Mouse (Mus musculus) frontal cortex, postnatal 14 days (tissue): ENCODE measurements around the gene Gm13276.
A peak's percentile ranks its signal among the peaks of the same experiment; 100 is the strongest.
"Not testable (repeated sequence)": the region's sequence is repeated elsewhere in the genome, so short reads cannot be mapped to it uniquely, and the experiment has no call there.

Experiments used
- DNase-seq, 2 experiments: peaks; one replicate each; pipeline ENCODE4 v3.0.0; 2022; ENCODE audit warnings: low spot score in 2 of 2

The Gm13276 gene

DNA sequence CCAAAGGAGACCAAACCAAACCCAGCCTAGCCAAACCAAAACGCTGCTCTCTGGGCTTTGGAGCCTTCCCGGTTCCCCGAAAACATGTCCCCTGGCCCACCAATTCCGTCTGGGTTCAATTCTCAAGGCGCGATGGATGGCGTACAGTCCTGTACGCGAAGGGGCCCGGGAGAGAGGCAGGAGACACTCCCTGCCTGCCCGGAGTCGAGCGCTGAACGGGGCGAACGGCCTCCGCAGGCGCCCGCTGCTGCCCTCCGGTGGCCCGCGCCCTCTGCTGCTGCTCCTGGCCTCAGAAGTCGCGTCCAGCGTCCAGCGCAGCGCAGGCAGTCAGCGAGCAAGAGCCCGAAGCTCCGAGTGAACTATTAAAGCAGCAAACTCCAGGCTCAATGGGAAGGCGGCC lies 3.2 kb upstream of the Gm13276 start:
- DNase-seq: not testable (repeated sequence)

DNA sequence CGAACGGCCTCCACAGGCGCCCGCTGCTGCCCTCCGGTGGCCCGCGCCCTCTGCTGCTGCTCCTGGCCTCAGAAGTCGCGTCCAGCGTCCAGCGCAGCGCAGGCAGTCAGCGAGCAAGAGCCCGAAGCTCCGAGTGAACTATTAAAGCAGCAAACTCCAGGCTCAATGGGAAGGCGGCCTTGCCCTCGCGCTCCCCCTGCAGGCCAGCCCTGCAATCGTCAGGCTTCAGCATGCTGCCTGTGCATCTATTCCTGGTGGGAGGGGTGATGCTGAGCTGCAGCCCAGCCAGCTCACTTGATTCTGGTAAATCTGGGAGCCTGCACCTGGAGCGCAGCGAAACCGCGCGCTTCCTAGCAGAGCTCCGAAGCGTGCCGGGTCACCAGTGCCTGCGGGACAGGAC lies 2.9 kb downstream of the Gm13276 start, which contains the start of gene Gm13277:
TSS of gene Gm13277 (plus strand) at position 231 of the 400 bp plus-strand sequence.
- peak; percentile 27 to 63 for DNase-seq

DNA sequence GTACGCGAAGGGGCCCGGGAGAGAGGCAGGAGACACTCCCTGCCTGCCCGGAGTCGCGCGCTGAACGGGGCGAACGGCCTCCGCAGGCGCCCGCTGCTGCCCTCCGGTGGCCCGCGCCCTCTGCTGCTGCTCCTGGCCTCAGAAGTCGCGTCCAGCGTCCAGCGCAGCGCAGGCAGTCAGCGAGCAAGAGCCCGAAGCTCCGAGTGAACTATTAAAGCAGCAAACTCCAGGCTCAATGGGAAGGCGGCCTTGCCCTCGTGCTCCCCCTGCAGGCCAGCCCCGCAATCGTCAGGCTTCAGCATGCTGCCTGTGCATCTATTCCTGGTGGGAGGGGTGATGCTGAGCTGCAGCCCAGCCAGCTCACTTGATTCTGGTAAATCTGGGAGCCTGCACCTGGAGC lies 5.7 kb downstream of the Gm13276 start, which contains the start of gene Gm13278:
TSS of gene Gm13278 (plus strand) at position 301 of the 400 bp plus-strand sequence.
- DNase-seq: not testable (repeated sequence)

DNA sequence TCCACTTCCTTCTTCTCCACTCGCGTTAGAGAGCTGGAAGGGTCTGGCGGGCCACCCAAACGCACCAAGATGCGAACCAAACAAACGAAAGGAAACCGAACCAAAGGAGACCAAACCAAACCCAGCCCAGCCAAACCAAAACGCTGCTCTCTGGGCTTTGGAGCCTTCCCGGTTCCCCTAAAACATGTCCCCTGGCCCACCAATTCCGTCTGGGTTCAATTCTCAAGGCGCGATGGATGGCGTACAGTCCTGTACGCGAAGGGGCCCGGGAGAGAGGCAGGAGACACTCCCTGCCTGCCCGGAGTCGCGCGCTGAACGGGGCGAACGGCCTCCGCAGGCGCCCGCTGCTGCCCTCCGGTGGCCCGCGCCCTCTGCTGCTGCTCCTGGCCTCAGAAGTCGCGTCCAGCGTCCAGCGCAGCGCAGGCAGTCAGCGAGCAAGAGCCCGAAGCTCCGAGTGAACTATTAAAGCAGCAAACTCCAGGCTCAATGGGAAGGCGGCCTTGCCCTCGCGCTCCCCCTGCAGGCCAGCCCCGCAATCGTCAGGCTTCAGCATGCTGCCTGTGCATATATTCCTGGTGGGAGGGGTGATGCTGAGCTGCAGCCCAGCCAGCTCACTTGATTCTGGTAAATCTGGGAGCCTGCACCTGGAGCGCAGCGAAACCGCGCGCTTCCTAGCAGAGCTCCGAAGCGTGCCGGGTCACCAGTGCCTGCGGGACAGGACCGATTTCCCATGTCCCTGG lies 8.6 kb downstream of the Gm13276 start, which contains the start of gene Gm13275:
TSS of gene Gm13275 (plus strand) at position 552 of the 740 bp plus-strand sequence.
- DNase-seq: peak; percentile 70 to 76

DNA sequence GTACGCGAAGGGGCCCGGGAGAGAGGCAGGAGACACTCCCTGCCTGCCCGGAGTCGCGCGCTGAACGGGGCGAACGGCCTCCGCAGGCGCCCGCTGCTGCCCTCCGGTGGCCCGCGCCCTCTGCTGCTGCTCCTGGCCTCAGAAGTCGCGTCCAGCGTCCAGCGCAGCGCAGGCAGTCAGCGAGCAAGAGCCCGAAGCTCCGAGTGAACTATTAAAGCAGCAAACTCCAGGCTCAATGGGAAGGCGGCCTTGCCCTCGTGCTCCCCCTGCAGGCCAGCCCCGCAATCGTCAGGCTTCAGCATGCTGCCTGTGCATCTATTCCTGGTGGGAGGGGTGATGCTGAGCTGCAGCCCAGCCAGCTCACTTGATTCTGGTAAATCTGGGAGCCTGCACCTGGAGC lies 11.6 kb downstream of the Gm13276 start, which contains the start of gene Gm13279:
TSS of gene Gm13279 (plus strand) at position 301 of the 400 bp plus-strand sequence.
- DNase-seq: not testable (repeated sequence)

DNA sequence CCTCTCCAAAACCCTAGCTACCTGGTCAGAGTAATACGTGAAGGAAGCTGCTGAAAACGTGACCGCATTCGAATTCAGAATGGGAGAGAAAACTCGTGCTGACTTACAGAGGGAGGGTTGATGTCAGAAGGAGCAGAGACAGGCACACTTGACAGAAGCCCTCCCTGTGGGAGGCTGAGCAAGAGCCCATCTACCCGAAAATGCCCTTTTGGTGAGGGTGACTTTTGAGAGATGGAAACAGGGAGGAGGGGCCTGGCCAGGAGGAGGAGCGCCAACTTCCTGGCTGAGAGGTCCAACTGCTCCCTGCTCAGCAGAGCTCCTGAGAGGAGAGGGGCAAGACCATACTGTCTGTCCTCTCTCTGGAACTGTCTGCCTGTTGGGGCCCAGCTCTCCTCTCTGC lies 13.9 kb downstream of the Gm13276 start, which contains the start of gene Gm13285:
TSS of gene Gm13285 (plus strand) at position 301 of the 400 bp plus-strand sequence.
- not testable (repeated sequence) for DNase-seq

DNA sequence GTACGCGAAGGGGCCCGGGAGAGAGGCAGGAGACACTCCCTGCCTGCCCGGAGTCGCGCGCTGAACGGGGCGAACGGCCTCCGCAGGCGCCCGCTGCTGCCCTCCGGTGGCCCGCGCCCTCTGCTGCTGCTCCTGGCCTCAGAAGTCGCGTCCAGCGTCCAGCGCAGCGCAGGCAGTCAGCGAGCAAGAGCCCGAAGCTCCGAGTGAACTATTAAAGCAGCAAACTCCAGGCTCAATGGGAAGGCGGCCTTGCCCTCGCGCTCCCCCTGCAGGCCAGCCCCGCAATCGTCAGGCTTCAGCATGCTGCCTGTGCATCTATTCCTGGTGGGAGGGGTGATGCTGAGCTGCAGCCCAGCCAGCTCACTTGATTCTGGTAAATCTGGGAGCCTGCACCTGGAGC lies 17.4 kb downstream of the Gm13276 start, which contains the start of gene Gm13287:
TSS of gene Gm13287 (plus strand) at position 301 of the 400 bp plus-strand sequence.
- not testable (repeated sequence) for DNase-seq

DNA sequence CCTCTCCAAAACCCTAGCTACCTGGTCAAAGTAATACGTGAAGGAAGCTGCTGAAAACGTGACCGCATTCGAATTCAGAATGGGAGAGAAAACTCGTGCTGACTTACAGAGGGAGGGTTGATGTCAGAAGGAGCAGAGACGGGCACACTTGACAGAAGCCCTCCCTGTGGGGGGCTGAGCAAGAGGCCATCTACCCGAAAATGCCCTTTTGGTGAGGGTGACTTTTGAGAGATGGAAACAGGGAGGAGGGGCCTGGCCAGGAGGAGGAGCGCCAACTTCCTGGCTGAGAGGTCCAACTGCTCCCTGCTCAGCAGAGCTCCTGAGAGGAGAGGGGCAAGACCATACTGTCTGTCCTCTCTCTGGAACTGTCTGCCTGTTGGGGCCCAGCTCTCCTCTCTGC lies 19.7 kb downstream of the Gm13276 start, which contains the start of gene Gm13288:
TSS of gene Gm13288 (plus strand) at position 301 of the 400 bp plus-strand sequence.
- not testable (repeated sequence) for DNase-seq

DNA sequence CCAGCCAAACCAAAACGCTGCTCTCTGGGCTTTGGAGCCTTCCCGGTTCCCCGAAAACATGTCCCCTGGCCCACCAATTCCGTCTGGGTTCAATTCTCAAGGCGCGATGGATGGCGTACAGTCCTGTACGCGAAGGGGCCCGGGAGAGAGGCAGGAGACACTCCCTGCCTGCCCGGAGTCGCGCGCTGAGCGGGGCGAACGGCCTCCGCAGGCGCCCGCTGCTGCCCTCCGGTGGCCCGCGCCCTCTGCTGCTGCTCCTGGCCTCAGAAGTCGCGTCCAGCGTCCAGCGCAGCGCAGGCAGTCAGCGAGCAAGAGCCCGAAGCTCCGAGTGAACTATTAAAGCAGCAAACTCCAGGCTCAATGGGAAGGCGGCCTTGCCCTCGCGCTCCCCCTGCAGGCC lies 20.3 kb downstream of the Gm13276 start:
- DNase-seq: peak in 1 of 2 experiments; percentile 7

DNA sequence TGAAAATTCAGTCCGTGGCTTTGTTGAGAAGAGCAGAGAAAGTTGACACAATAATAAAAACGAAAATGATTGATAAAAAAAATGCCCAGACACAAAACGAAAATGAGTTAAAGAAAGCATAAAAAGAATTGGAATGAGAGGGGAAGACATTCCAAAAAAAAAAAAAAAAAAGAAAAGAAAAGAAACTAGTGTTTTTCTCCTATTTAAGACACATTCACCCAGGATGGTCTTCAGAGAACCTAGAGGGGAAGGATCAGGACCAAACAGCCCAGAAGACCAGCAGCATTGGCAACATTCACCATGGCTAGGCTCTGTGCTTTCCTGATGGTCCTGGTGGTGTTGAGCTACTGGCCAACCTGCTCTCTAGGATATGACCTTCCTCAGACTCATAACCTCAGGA lies 30.4 kb downstream of the Gm13276 start, which contains the start of gene Ifna7:
TSS of gene Ifna7 (plus strand) at position 301 of the 400 bp plus-strand sequence.
- no peak for DNase-seq

DNA sequence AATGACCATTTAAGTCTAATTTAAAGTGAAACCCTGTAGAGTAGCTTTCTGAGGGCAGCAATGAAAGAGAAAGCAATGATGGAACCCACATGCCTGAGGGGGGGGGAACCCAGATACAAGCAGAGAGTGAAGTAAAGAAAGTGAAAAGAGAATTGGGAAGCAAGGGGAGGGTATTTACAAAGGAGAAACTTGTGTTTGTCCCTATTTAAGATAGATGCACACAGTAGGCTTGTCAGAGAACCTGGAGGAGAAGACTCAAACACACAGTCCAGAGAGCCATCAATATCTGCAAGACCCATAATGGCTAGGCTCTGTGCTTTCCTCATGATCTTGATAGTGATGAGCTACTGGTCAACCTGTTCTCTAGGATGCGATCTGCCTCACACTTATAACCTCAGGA lies 34.1 kb downstream of the Gm13276 start, which contains the start of gene Ifna11:
TSS of gene Ifna11 (plus strand) at position 301 of the 400 bp plus-strand sequence.
- DNase-seq: no peak

DNA sequence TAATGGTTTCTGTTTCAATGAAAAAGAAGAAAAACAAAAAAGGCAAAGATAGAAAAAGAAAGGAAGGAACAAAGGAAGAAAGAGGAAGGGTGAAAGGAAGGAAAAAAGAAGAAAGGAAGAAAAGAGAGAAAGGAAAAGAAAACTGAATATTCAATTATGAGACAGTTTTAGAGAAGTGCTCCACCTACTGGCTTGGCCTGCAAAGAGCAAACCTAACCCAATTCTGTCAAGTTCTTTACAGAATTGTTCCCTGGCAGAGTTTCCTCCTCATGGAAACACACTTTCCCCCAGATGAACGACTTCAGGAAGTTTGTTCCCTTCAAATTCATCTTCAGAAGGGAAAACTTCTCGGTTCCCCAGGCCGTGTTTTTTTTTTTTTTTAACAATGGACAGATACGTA lies 37.5 kb downstream of the Gm13276 start:
- peak in 1 of 2 experiments; percentile 9 for DNase-seq

DNA sequence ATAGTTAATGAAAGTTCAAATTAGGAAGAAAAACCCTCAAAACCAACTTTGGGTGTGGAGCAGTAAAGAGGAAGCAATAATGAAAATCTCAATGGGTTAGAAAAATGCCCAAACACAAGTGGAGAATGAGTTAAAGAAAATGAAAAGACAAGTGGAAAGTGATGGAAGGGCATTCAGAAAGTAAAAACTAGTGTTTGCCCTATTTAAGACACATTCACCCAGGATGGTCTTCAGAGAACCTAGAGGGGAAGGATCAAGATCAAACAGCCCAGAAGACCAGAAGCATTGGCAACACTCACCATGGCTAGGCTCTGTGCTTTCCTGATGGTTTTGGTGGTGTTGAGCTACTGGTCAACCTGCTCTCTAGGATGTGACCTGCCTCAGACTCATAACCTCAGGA lies 41.6 kb downstream of the Gm13276 start, which contains the start of gene Ifna6:
TSS of gene Ifna6 (plus strand) at position 301 of the 400 bp plus-strand sequence.
- DNase-seq: not testable (repeated sequence)

DNA sequence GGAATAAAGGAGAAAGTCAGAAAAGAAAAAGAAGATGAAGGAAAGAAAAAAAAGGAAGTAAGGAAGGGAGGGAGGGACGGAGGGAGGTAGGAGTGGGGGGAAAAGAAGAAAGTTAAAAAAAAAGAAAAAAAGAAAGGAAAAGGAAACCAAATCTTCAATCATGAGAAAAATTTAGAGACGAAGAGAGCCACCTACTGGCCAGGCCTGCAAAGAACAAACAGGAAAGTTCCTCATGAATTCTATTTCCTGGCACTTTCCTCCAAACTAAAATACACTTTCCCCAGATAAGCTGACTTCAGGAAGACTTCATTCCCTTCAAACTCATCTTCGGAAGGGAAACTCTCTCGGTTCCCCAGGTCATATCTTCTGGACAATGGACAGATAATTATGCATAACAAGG lies 45.0 kb downstream of the Gm13276 start:
- peak in 1 of 2 experiments; percentile 39 for DNase-seq

DNA sequence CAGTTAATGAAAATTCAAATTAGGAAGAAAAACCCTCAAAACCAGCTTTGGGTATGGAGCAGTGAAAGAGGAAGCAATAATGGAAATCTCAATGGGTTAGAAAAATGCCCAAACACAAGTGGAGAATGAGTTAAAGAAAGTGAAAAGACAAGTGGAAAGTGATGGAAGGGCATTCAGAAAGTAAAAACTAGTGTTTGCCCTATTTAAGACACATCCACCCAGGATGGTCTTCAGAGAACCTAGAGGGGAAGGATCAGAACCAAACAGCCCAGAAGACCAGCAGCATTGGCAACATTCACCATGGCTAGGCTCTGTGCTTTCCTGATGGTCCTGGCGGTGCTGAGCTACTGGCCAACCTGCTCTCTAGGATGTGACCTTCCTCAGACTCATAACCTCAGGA lies 49.7 kb downstream of the Gm13276 start, which contains the start of gene Ifna5:
TSS of gene Ifna5 (plus strand) at position 301 of the 400 bp plus-strand sequence.
- not testable (repeated sequence) for DNase-seq
